In the genomic region with DNA sequence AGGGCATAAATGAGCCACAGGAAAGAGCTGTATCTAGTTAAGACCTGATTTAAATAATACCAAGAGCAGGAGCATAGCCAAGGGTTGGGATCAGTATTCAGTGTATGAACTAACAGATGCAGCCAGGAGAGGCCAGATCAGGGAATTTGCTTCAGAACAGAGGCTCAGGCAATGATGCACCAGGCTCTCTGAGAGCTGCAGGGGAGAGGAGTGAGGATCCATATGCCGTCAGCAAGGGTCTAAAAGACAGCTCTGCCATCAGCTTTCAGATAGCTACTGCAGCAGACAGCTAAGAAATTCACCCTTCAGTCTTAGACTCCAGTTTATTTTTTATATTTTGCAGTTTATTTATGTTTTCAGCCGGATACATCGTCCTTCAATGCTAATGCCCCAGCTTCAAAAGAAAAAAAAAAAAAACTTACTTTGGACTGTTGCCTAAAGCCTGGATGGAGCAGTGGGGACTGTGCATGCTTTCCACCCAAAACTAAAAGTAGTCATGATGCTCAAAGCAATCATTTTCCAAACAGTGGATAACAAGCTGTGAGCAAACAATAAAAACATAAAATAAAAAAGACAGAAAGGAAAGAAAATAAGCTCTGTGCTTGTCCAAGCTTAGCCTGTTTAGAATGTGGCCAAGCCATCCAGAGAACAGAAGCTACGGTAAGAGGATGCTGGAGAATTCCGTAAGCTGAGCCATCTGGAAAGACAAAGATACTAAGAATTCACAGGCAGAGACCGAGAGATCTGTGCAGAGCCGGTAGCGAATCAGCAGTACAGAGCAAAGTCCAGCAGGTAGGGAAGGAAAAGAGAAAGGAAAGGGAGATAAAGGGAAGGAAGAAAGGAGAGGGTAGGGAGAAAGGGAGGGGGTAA, we compare ENCODE assay signal across 16 mouse cellular contexts. TPM values are rescaled to one million over a fixed set of nuclear protein-coding genes. Genes with fewer than 3 reads are reported as not detected.
DNase-seq lines count a peak whose midpoint lies in the region; ATAC-seq and TF ChIP-seq lines count a peak whose summit lies in the region.
"Had no signal": no experiment of that assay in that cellular context is flagged by ENCODE, and none has a peak within 500 bp of the region (broad histone marks: within the 10 kb centered on the region; RNA-seq: fewer than 3 reads in every experiment).

No protein-coding gene starts in this region.

- no peak for TF ChIP-seq CTCF in lung, embryonic 14.5 days (IDR thresholded peaks at IDR 0.05; ENCODE audit: low read depth)

- no peaks in the 10 kb centered on the region for H3K9me3 ChIP-seq in embryonic facial prominence, embryonic 13.5 days
- no peaks in the 10 kb centered on the region for H3K9me3 ChIP-seq in embryonic facial prominence, embryonic 10.5 days
- no peaks in the 10 kb centered on the region for H3K9me3 ChIP-seq in lung, embryonic 14.5 days (ENCODE audit: low read depth, low read length)
- no peaks in the 10 kb centered on the region for H3K9me3 ChIP-seq in neural tube, embryonic 14.5 days (ENCODE audit: control insufficient read depth, low read length)
- H3K9me3 ChIP-seq: stomach, embryonic 15.5 days had no signal

- no peak overlapping the region for H3K4me2 ChIP-seq in embryonic facial prominence, embryonic 13.5 days
- peak overlapping the region; percentile 23; the same call in 1 of the 2 replicates for H3K4me2 ChIP-seq in lung, embryonic 14.5 days
- H3K4me2 ChIP-seq in neural tube, embryonic 14.5 days (ENCODE audit: low read depth, low read length) = no peak overlapping the region
- H3K4me2 ChIP-seq: stomach, embryonic 15.5 days had no signal

- no peak for DNase-seq in embryonic facial prominence, embryonic 10.5 days (ENCODE audit: low spot score)
- peak; percentile 61 for DNase-seq in lung, embryonic 14.5 days
- no peak for DNase-seq in lung, postnatal 25 days (ENCODE audit: low spot score)
- DNase-seq in layer of hippocampus, adult 11-12 months (ENCODE audit: low spot score) = peak; percentile 39
- no peak for DNase-seq in spleen, postnatal 36 days (ENCODE audit: low spot score in 2 of 2)
- DNase-seq: adrenal gland, postnatal 14 days; B cell, adult 2 months; kidney, postnatal 10 days had no signal

- no peak overlapping the region for H3K9ac ChIP-seq in embryonic facial prominence, embryonic 13.5 days
- no peak overlapping the region for H3K9ac ChIP-seq in lung, embryonic 14.5 days
- no peak overlapping the region for H3K9ac ChIP-seq in neural tube, embryonic 14.5 days (replicated peaks; ENCODE audit: low read depth, low read length)
- H3K9ac ChIP-seq: stomach, embryonic 15.5 days had no signal

- no peak for ATAC-seq in embryonic facial prominence, embryonic 13.5 days (ENCODE audit: insufficient number of reproducible peaks, insufficient read depth, low FRiP score, low TSS enrichment, low read depth)
- ATAC-seq in lung, embryonic 14.5 days (ENCODE audit: insufficient read depth) = peak; percentile 89
- peak; percentile 68 for ATAC-seq in neural tube, embryonic 14.5 days (ENCODE audit: low read depth)
- ATAC-seq in inflammation-experienced regulatory T-cells, adult 6 months = no peak

- peak overlapping the region; percentile 48; the same call in 1 of the 2 replicates for H3K27ac ChIP-seq in embryonic facial prominence, embryonic 13.5 days
- H3K27ac ChIP-seq in embryonic facial prominence, embryonic 10.5 days (replicated peaks) = no peak overlapping the region
- H3K27ac ChIP-seq in lung, embryonic 14.5 days (ENCODE audit: low read depth) = peak overlapping the region; percentile 2; the same call in 1 of the 2 replicates
- peak overlapping the region; percentile 22; the same call in 1 of the 2 replicates for H3K27ac ChIP-seq in neural tube, embryonic 14.5 days (ENCODE audit: low read depth, low read length)
- H3K27ac ChIP-seq: stomach, embryonic 15.5 days had no signal

- H3K36me3 ChIP-seq in embryonic facial prominence, embryonic 13.5 days = no peaks in the 10 kb centered on the region
- no peaks in the 10 kb centered on the region for H3K36me3 ChIP-seq in embryonic facial prominence, embryonic 10.5 days (replicated peaks)
- H3K36me3 ChIP-seq in lung, embryonic 14.5 days (ENCODE audit: insufficient read depth) = no peaks in the 10 kb centered on the region
- no peaks in the 10 kb centered on the region for H3K36me3 ChIP-seq in neural tube, embryonic 14.5 days (ENCODE audit: control insufficient read depth, insufficient read depth, low read length)
- H3K36me3 ChIP-seq: stomach, embryonic 15.5 days had no signal

- H3K4me3 ChIP-seq in embryonic facial prominence, embryonic 13.5 days = no peak overlapping the region
- no peak overlapping the region for H3K4me3 ChIP-seq in embryonic facial prominence, embryonic 10.5 days
- no peak overlapping the region for H3K4me3 ChIP-seq in lung, embryonic 14.5 days (ENCODE audit: low read depth, low read length)
- H3K4me3 ChIP-seq in neural tube, embryonic 14.5 days (ENCODE audit: low read depth, low read length) = no peak overlapping the region
- H3K4me3 ChIP-seq: stomach, embryonic 15.5 days had no signal

- H3K27me3 ChIP-seq in embryonic facial prominence, embryonic 13.5 days = no peaks in the 10 kb centered on the region
- no peaks in the 10 kb centered on the region for H3K27me3 ChIP-seq in embryonic facial prominence, embryonic 10.5 days (replicated peaks; ENCODE audit: low read depth, poor library complexity, severe bottlenecking)
- no peaks in the 10 kb centered on the region for H3K27me3 ChIP-seq in lung, embryonic 14.5 days (ENCODE audit: insufficient read depth, low read length)
- H3K27me3 ChIP-seq in neural tube, embryonic 14.5 days (ENCODE audit: control insufficient read depth, insufficient read depth, low read length) = no peaks in the 10 kb centered on the region
- H3K27me3 ChIP-seq: stomach, embryonic 15.5 days had no signal

- no peaks in the 10 kb centered on the region for H3K4me1 ChIP-seq in embryonic facial prominence, embryonic 13.5 days
- no peaks in the 10 kb centered on the region for H3K4me1 ChIP-seq in embryonic facial prominence, embryonic 10.5 days
- no peaks in the 10 kb centered on the region for H3K4me1 ChIP-seq in lung, embryonic 14.5 days (ENCODE audit: insufficient read depth)
- no peaks in the 10 kb centered on the region for H3K4me1 ChIP-seq in neural tube, embryonic 14.5 days (ENCODE audit: control insufficient read depth, insufficient read depth, low read length)
- H3K4me1 ChIP-seq: stomach, embryonic 15.5 days had no signal

- WGBS in embryonic facial prominence, embryonic 13.5 days = 48% methylated on average over 8 of the region's 8 CpGs
- 67% methylated on average over 8 of the region's 8 CpGs for WGBS in embryonic facial prominence, embryonic 10.5 days
- 41% methylated on average over 8 of the region's 8 CpGs for WGBS in lung, embryonic 14.5 days
- WGBS in neural tube, embryonic 14.5 days = 55% methylated on average over 8 of the region's 8 CpGs

RNA-seq across cellular contexts. Expression of gene Olr1, which starts 26.6 kb away (rescaled TPM):
- not detected in 2 replicates for polyA plus RNA-seq in embryonic facial prominence, embryonic 13.5 days (2015; fragmentation: Nextera tagmentation; extraction: Ambion mirVana)
- polyA plus RNA-seq in embryonic facial prominence, embryonic 10.5 days (2016; fragmentation: Nextera tagmentation; extraction: Ambion mirVana) = 0.06 TPM in 1 of 2 replicates, not detected in the other
- polyA plus RNA-seq in lung, embryonic 14.5 days (2014; fragmentation: Nextera tagmentation; extraction: Ambion mirVana) = 0.18 and 0.21 TPM in 2 replicates
- not detected in 2 replicates for polyA plus RNA-seq in neural tube, embryonic 14.5 days (2014; fragmentation: Nextera tagmentation; extraction: Ambion mirVana)
- polyA plus RNA-seq in inflammation-experienced regulatory T-cells, adult 6 months (2017; shearing (Covaris generic)) = under 1 TPM in 1 of 3 experiments, not detected in 2; 0.25 TPM
- polyA plus RNA-seq: cortical plate, adult 2 months had no signal

RNA-seq across cellular contexts. Expression of gene Clec1a, which starts 28.5 kb away (rescaled TPM):
- 2.3 and 2.7 TPM in 2 replicates for polyA plus RNA-seq in embryonic facial prominence, embryonic 13.5 days (2015; fragmentation: Nextera tagmentation; extraction: Ambion mirVana)
- 0.82 and 0.89 TPM in 2 replicates for polyA plus RNA-seq in embryonic facial prominence, embryonic 10.5 days (2016; fragmentation: Nextera tagmentation; extraction: Ambion mirVana)
- 13.7 and 15.2 TPM in 2 replicates for polyA plus RNA-seq in lung, embryonic 14.5 days (2014; fragmentation: Nextera tagmentation; extraction: Ambion mirVana)
- polyA plus RNA-seq in neural tube, embryonic 14.5 days (2014; fragmentation: Nextera tagmentation; extraction: Ambion mirVana) = 0.87 and 1.6 TPM in 2 replicates
- polyA plus RNA-seq in inflammation-experienced regulatory T-cells, adult 6 months (2017; shearing (Covaris generic)) = not detected

RNA-seq across cellular contexts. Expression of gene Tmem52b, which starts 32.0 kb away (rescaled TPM):
- polyA plus RNA-seq in embryonic facial prominence, embryonic 13.5 days (2015; fragmentation: Nextera tagmentation; extraction: Ambion mirVana) = not detected in 2 replicates
- not detected in 2 replicates for polyA plus RNA-seq in embryonic facial prominence, embryonic 10.5 days (2016; fragmentation: Nextera tagmentation; extraction: Ambion mirVana)
- 0.47 and 0.55 TPM in 2 replicates for polyA plus RNA-seq in lung, embryonic 14.5 days (2014; fragmentation: Nextera tagmentation; extraction: Ambion mirVana)
- 0.33 TPM in 1 of 2 replicates, not detected in the other for polyA plus RNA-seq in neural tube, embryonic 14.5 days (2014; fragmentation: Nextera tagmentation; extraction: Ambion mirVana)
- not detected for polyA plus RNA-seq in inflammation-experienced regulatory T-cells, adult 6 months (2017; shearing (Covaris generic))
- polyA plus RNA-seq: cortical plate, adult 2 months; frontal cortex, adult 2 months; heart, embryonic 14.5 days; limb, embryonic 14.5 days; stomach, embryonic 15.5 days had no signal

RNA-seq across cellular contexts. Expression of gene Gabarapl1, which starts 52.6 kb away (rescaled TPM):
- 50.5 and 55.2 TPM in 2 replicates for polyA plus RNA-seq in embryonic facial prominence, embryonic 13.5 days (2015; fragmentation: Nextera tagmentation; extraction: Ambion mirVana)
- polyA plus RNA-seq in embryonic facial prominence, embryonic 10.5 days (2016; fragmentation: Nextera tagmentation; extraction: Ambion mirVana) = 44.9 and 46.5 TPM in 2 replicates
- 12.4 and 12.5 TPM in 2 replicates for polyA plus RNA-seq in lung, embryonic 14.5 days (2014; fragmentation: Nextera tagmentation; extraction: Ambion mirVana)
- polyA plus RNA-seq in neural tube, embryonic 14.5 days (2014; fragmentation: Nextera tagmentation; extraction: Ambion mirVana) = 60.2 and 60.6 TPM in 2 replicates
- 10 to 100 TPM in 1 of 3 experiments, 1 to 10 TPM in 2; 8.0 to 10.5 (median 8.1) TPM for polyA plus RNA-seq in inflammation-experienced regulatory T-cells, adult 6 months (2017; shearing (Covaris generic))

Comparison
In these comparisons a context has a peak if more than half of its experiments do, and no peak if none do; other contexts are left out.
1. DNase-seq: peak in lung, embryonic 14.5 days (single experiment) and layer of hippocampus, adult 11-12 months (single experiment); none in embryonic facial prominence, embryonic 10.5 days (single experiment), lung, postnatal 25 days (single experiment) and spleen, postnatal 36 days (0 of 2).
2. ATAC-seq: peak in lung, embryonic 14.5 days (single experiment) and neural tube, embryonic 14.5 days (single experiment); none in embryonic facial prominence, embryonic 13.5 days (single experiment) and inflammation-experienced regulatory T-cells, adult 6 months (single experiment).